Mouse (Mus musculus): ENCODE results near the gene Mex3a.

Mex3a gene

DNA sequence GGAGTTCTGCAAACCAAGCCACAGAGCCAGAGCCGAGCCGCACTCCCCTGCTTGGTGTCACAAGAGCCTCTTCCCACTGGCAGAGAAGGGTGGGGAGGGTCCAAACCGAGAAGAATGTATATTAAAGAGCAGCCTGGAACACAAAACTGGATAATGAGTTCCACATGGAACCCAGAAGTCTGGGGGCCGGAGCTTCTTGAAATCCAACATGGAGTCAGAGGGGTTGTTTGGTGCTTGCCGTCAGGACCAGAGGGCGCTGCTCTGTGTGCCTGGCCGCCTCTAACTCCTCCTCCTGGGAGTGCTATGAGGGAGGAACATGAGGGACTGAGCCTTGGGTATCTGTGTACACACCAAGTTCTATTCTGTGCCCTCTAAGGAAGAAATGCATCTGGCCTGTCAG lies 26.4 kb upstream of the Mex3a start:
- no peak for DNase-seq

DNA sequence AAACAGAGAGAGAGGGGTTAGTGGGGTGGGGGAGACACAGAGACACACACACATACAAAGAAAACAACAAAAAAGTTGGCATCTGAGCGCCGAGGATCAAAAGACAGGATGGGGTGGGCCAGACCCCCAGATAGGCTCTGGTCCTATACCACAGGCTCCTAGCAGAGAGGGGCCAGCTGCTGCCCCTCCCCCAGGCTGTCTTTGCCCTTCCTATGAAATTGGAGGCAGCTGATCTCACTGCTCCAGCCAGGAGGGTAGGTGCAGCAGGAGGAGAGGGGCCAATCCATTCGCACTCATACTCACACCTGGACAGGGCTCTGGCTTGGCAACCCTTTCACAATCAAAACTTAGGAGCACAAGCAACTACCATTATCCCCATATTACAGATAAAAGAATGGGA lies 22.9 kb upstream of the Mex3a start:
- peak in 1 of 2 experiments; percentile 56 for DNase-seq

DNA sequence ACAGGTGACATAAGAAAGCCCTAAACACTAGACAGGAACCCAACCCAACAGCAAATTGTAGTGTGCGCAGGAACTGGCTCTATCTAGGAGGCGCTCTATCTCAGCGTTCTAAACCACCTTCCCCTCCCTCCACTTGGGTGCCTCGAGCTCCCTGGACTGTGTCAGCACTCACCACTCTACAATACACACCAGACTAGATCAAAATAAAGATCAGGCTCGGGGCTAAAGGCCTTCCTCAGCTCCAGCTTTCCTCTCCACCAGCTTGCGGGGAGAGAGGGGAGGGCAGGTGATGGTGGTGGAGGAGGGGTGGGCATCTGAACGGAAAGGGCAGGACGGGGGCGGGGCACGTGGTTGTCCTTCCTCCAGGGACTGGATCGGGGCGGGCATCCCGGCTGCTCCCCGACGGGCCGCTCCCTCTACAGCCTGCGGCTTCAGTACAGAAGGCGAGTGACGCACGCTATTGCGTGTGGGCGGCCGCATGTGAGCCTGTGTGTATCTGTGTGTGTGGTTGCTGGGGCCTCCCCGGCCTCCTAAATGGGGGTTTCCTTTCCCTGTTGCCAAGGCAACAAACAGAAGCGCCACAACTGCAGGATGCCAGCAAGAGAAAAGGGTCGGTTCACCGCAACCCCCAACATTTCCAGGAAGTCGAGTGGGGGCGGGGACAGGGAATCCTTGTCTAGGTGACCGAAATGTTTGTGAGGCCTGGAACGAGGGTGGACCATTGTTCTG lies 22.3 kb upstream of the Mex3a start, which contains the start of gene Lmna:
Gene Lmna (minus strand): TSS at position 265 of the 729 bp plus-strand sequence.
- DNase-seq, result peak; percentile 89 to 97

DNA sequence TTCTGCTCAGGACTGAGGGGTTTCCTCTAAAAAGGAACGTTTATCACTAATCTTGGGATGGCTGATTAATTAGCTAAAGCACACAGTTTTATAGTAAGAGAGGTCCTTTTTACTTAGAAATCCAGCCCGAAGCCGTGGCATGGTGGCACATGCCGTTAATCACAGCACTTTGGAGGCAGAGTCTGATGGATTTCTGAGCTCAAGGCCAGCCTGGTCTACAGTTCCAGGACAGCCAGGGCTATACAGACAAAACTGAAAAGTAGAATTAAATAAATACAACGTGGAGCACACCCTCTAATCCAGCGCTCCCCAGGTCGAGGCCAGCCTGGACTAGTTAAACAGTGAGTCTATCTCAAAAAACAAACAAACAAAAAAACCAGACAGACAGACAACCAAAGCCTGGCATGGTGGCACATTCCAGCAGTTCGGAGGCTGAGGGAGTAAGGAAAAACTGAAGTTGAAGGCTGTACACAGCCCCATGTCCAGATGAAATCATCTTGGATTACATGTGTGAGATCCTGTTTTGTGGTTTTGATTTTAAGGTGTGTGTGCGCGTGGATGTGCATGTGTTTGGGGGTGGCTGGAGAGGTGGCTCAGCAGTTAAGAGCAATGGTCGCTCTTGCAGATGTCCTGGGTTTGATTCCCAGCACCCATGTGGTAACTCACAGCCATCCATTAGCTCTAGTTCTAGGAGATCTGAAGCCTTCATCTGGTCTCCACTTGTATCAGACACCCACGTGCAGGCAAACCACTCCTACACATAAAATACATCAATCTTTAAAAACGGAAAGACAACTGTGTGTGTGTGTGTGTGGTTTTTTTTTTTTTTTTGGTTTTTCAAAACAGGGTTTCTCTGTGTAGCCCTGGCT lies 21.5 kb upstream of the Mex3a start:
- no peak for DNase-seq

DNA sequence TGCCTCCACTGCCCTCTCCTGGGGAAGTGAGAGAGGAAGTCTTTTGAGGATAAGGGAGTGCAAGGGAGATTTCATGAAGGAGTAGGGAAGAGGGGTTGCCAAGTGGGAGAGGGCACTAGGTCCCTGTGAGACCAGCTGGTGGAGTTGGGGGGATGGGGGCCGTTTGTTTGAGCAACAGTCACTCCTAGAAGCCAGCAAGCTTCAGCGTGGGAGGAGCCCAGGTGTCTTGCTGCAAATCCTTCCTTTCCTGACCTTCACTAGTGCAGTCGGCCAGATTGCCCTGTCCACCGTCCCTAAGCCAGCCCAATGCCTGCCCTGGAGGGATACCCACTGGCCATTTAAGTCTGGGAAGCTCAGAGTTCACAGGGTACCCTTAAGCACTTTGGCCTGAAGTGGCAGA lies 20.6 kb upstream of the Mex3a start:
- peak in 1 of 2 experiments; percentile 26 for DNase-seq

DNA sequence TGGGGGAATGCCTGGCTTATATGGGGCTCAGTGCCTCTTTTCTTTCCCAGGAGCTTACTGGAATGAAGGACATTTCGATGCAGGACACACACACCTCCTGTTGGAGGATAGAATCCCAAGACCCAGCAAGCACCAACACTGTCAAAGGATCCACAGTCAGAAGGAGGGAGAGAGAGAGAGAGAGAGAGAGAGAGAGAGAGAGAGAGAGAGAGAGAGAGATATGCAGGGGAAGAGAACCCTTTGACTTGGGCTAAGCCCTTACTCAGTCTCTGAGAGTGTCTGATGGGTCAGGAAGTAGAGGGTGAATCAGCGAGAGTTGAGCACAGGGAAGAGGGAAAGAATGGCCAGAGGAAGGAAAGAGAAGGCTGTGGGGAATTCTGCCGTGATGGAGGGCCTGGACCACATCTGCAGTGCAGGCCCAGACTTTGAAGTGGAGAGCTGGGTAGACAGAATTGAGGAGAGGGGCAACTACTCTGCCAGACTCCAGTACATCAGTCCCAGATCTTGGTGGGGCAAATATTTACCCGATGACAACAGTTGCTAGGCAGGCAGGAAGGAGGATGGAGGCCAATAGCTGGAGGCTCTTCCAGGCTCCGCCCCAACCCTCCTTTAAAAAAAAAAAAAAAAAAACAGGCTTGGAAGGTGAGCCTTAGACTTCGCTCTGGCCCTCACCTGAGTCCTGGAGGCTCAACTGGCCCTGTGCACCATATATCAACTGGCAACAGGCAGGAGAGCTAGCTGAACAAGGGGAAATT lies 19.9 kb upstream of the Mex3a start:
- no peak for DNase-seq

DNA sequence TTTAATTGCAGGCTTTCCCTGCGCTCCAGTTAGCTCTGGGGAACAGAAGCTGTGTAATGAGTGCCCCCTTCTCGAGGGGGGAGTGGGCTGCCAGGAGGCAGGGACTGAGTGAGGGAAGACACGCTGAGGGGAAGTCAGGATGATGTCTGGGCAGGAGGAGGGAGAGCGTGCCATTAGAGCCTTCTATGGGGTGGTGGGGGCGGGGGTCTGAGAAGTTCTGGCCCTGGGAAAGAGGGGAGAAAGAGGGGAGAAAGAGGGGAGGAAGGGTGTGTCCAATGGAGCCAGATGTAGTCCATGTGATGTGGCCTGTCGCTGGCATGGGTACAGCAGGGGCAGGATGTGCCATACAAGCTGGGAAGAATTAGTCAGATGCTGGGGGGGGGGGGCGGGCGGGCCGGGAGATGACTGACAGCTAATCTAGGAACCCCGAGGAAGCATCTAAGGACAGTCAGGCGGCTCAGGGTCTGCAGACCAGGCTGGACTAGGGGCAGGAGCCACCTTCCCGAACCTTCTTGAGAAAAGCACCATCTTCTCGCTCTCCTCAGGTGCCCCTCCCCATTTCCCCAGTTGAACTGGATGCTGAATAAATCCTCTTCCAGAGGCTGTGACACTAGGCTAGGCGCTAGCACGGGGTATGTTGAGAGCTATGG lies 19.2 kb upstream of the Mex3a start:
- DNase-seq, result no peak

DNA sequence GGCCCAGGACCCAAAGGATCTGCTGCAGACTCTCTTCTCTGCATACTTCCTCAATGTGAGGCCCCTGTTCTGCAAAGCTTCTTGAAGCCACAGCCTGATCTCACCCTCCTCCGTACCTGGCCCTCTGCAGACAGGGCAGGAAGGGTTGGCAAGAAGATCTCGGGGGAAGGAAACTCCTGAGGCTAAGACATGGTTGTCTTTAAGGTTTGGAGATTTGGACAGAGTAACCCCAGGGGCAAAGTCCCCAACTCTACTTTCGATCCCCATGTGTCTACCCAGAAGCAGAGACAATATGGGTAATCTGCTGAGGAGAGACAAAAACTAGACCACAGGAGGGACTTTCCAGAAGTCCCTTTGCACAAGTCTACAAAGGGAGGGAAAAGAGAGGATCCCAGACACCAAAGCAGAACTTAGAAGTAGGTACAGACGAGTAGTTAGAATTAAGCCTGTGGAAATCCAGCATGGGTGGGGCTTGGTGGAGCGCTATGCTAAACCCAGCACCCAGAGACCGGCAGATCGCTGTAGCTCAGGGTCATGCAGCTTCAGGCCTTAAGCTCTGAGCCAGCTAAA lies 18.6 kb upstream of the Mex3a start:
- no peak for DNase-seq

DNA sequence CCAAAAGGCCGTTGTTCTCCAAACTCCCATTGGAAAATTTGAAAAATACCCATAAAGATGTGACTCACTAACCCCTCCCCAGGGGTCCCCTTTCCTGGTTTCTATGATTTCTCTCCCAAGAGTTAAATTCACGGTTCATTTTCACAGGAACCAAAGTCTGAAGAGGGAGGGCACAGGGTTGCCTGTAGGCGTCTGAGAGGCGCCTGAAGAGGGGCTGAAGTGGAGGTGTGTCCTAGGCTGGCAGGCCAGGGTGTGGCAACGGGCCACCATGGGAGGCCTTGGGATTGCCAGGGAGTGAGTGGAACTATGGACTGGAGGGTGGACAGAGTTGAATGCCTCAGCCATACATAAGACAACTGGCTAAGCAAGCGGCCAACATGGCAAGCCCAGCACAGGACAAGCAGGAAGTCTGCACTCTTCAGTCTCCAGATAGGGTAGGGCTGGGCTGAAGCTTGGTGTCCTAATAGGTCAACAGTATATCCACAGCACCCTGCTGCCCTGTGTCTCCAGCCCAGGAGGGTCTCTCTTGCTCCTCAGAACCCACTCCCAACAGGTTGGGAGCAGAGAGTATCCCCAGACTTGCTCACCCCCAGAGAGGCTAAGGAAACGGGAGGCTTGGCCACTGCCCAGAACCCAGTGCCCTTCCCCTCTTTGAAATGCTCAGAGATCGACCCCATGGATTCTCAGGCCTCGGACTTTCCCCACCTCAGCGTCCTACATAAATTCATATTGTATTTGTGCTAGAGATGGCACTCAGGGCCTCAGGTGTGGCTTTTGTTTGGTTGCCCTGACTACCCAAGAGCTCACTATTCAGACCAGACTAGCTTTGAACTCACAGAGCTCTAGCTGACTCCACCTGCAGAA lies 17.7 kb upstream of the Mex3a start:
- no peak for DNase-seq

DNA sequence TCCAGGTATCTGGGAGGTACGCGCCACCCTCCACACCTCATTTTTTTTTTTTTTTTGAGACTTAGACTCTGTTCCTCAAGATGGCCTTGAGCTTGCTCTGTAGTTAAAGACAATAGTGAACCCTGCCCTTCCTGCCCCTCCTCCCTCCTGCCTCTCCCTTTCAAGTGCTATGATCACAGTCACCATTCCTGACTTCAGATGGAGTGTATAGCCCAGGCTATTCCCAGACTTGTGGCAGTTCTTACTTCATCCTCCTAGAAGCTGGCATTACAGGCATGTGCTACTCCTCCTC lies 17.2 kb upstream of the Mex3a start:
- DNase-seq, result no peak

DNA sequence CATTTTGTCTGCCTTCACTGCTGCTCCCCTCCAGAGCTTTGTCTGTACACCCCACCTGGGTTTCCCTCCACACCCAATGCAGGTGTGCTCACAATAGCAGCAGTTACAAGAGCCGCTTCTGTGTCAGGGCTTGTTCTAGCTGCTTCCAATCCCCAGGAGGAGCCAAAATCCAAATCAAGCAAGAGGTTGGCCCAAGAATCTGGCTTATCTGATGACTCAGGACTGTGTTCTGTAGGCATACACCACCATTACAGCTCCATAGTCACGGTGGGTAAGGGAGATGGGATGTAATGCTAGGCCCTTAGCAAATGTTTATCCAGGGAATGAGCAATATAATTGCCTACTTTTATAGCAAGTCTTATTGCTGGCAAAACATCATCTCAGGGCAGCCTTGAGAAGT lies 15.8 kb upstream of the Mex3a start:
- no peak for DNase-seq

DNA sequence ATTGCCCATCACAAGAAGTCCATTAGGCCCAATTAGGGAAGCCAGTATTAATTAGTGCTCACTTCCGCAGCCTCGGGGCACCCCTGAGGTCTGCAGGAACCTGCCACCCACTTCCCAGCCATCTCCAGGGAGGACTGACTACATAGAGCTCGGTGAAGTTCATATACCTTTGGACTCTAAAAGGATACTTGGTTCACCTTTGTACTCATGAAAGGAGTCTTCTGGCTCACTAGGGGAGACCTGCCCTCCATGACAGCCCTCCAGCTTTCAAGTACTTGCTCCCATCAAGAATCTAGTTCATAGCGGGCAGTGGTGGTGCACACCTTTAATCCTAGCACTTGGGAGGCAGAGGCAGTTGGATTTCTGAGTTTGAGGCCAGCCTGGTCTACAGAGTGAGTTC lies 13.8 kb upstream of the Mex3a start:
- DNase-seq, result no peak

DNA sequence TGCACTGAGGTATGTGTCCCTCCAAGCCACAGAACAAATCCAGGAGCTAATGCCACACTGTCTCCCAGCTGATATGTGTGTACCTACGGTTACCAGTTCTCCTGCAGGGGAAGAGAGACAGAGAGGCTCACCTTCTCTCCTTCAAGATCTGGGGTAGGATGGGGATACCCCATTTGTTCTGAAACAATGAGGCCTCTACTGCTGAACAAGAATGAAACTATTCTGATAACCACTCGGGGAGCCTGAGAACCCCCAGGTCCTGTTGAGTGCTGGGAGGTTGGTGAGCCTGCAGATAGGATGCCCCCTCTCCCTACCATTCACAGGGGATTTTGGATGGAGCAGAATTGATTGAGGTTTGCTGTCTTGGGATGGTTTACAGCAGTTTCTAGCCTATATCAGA lies 12.1 kb upstream of the Mex3a start:
- no peak for DNase-seq

DNA sequence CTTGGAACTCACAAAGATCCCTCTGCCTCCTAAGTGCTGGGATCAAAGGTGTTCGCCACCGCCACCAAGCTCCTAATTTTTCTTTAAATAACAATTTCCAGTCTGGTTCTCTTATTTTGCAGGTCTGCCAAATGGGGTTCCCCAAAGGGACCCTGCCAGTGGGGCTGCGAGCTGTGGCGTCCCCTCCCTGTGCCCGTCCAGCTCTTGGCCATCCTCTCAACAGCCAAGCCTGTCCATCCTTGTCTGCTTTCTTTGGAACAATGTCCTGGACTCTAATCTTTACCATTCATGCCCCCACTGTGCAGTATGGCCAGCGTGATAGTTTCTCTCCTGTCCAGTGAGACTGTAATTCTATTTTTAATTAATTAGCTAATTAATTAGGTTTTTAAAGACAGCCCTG lies 11.0 kb upstream of the Mex3a start:
- DNase-seq, result no peak

DNA sequence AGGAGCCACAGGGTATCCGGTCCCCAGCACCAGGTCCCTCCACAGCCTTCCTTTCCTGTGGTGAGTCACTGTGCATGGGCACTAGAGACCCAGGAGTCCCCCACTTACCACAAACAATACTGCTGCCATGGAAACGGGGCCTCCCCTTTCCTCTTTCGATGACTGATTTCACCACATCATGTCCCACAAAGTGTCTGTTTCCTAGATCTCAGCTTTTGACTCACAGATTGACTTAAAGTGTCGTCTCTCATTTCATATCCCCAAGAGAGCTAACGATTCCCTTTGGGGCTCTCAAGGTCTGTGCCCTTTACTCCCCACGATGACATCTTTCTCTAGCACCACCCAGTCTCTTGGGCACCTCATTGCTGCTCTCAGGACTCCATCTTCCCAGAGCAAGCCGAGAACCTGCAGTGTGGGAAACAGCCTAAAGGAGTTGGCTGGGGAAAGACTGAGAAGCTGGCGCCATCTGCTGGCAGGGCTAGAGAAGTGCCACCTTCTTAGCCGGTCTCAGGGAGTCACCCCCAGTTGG lies 10.3 kb upstream of the Mex3a start:
- peak in 1 of 2 experiments; percentile 62 for DNase-seq

DNA sequence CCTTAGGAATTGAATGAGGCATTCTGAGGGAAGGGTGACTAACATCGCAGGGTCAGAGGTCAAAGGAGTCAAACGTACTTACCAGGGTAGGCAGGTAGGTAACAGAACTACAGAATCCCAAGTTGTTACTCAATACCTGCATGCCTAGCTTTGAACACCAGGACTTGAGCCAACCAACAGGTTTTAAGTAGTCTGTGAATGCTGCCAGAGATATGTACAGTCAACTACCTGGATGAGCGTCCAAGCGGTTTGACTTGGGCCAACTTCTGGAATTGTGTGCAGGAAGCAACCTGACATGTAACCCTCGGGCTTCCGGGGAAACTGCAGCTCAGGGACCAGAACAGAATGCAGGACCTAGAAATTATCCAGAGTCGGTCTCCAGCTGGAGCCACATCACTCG lies 9.2 kb upstream of the Mex3a start:
- DNase-seq, result no peak

DNA sequence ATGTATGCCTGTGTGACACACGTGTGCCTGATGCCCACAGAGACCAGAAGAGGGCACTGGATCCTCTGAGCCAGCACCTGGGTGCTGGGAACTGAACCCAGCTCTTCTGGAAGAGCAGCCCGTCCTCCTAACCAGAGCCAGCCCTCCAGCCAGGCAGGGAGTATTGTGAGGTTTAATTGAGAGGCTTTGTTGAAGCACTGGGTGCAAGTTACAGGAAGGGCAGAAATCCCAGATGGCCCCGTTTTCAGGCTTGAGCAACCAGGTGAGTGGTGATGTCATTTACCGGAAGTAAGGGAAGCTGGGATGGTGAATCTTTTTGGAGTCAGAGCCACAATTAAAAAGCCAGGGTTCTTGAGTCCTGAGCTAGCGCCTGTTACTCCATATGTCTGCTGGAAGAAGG lies 7.2 kb upstream of the Mex3a start:
- DNase-seq, result no peak

DNA sequence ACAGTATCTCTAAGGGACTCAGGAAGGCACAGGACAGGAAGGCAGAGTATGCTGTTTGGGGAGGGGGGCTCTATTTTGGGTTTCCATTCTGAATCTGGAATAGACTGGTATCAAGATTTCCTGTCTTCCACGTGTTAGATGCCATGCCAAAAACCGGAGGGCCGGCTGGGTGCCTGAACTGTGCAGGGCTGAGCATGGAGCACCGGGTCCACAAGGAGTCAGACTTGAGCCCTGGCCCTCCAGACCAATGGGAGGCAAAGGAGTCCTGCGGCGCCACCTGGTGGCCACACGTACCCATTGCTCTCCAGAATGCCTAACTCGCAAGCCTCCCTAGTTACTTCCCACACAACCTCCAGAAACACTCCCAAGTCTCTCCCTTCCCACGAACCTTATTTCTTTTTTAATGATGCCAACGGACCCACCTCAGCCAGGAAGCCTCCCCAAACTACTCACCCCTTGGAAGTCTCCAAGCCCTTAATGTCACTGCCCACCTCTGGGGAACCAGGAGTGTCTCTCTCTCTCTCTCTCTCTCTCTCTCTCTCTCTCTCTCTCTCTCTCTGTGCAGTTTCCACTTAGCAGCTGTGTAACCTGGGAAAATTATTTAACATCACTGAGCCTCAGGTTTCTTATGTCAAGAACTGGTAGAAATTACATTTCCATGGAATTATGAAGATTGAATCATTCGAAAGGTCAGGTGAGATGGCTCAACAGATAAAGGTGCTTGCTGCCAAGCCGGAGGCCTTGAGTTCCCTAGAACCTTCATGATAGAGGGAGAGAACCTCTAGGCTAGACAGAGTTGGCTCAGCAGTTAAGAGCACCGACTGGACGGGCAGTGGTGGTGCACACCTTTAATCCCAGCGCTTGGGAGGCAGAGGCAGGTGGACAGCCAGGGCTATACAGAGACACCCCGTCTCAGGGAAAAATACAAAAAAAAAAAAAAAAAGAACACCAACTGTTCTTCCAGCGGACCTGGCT lies 5.8 kb upstream of the Mex3a start:
- DNase-seq, result peak; percentile 62 to 63

DNA sequence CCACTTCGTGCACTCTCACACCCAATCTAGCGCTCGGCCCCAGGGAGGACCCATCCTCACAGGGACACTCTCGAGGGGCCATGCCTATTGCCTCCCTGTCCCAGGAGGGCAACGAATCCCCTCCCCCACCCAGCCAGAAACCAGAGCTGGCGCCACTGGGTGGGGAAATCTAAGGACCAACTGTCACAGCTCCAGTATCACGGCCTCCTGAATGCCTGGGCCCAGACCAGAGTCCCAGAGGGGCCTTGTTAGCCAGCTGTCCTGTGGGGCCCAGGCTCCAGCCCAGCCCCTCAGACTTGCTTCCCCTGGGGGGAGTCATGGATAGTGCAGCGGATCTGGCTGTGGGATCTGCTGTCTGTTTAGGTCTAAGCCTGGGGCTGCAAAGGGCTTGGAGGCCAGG lies 4.6 kb upstream of the Mex3a start:
- no peak for DNase-seq

DNA sequence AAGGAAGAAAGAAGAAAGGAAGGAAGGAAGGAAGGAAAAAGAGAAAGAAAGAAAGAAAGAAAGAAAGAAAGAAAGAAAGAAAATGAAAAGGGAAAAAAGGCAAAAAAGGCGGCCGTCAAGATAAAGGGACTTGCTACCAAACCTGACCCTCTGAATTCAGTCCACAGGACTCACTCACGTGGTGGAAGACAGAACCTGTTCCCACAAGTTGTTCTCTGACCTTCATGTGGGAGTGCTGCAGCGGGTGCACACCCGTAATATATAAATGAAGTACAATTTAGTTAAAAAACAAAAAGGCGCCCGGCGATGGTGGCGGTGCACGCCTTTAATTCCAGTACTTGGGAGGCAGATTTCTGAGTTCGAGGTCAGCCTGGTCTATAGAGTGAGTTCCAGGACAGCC lies 3.5 kb upstream of the Mex3a start:
- no peak for DNase-seq
